Mouse (Mus musculus) cortical plate, adult 2 months (tissue): ENCODE measurements around the gene Haao.

Experiments used
- CTCF ChIP-seq: fragments of 200-500 bp; IDR thresholded peaks from 2 replicates; pipeline ENCODE4 v1.5.1; 2011; ENCODE audit warnings: mild to moderate bottlenecking, control low read depth, low read length; ENCODE audit not compliant: insufficient read depth; ENCODE audit errors: extremely low read depth
- POLR2A ChIP-seq: fragments of 200-500 bp; IDR thresholded peaks from 2 replicates; pipeline ENCODE4 v1.6.1; 2011; ENCODE audit warnings: mild to moderate bottlenecking, low read length, control low read depth; ENCODE audit not compliant: insufficient read depth; ENCODE audit errors: extremely low read depth

DNA sequence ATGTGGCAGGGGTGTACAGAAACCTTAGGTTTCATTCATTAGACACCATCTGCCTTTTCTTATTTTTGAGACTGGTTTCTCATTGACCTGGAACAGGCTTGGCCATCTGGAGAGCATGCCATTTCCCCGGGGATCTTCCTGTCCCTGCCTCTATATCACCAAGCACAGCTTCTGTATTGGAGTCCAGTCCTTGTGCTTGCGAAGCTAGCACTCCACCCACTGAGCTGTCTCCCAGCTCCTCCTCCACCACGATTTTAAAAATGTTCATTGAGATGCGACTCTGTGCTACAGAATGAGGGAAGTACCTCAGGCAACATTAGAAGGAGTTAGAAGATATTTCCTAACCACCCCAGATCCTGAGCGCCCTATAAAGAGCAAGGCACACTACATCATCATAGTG, 39.5 kb upstream of the Haao start:
- TF ChIP-seq POLR2A (no peak), CTCF (no peak)
